Mouse (Mus musculus) colon, adult 2 months (tissue): ENCODE results near the gene Flot1. TPM values are rescaled to one million over a fixed set of nuclear protein-coding genes. Genes with fewer than 3 reads are reported as not detected.

ENCODE experiments used
- polyA plus RNA-seq: library from polyadenylated mRNA; depleted of rRNA; stranded (reverse); fragments of >200 nt; gene quantifications from 2 replicates; pipeline ENCODE4 v1.2.3, GENCODE M21; 2012; rRNA removed

Gene Flot1
- 62.1 and 68.9 TPM in 2 replicates for polyA plus RNA-seq

DNA sequence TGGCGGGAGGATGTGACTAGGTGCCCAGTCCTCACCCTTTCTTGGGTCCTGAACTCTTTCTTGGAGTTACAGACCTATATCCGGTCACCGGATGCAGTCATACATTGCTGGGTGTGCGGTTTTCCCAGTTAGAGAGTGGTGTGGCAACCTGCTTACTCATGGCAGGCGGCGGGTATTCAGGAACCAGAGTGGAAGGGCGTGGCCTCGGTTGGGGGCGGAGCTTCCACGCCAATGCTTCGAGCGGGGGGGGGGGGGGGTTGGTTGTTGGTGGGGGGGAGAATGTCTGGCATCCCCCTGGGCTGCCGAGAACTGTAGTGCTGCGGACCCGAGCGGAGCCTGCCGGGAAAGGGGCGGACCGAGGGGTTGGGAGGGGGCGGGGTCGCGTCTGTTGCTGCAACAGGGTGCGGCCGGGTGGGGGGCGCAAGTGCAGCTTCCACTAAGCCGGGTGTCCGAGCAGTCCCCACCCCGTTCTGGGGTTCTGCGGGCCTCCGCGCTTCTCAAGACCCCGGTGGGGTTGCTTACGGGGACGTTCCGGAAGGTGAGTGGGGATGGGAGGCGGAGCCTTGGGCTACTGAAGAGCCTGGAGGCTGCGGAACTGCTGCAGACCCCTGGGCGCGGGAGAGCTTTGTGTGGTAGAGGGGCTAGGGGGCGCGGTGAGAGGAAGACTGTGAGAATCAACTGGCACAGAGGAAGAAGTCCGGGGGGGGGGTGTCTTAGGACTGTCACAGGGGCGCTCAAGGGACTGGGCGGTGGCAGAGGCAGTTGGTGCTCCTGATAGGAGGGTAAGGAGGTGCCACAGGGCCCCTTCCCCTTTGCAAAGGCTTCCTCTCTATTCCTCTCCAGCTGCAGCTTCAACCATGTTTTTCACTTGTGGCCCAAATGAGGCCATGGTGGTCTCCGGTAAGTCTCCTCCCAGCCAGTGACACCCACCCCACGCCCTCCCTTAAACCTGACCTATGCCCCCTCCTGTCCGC is at the start of gene Flot1:
Flot1 (plus strand) TSS at position 267 of the 974 bp plus-strand sequence.

DNA sequence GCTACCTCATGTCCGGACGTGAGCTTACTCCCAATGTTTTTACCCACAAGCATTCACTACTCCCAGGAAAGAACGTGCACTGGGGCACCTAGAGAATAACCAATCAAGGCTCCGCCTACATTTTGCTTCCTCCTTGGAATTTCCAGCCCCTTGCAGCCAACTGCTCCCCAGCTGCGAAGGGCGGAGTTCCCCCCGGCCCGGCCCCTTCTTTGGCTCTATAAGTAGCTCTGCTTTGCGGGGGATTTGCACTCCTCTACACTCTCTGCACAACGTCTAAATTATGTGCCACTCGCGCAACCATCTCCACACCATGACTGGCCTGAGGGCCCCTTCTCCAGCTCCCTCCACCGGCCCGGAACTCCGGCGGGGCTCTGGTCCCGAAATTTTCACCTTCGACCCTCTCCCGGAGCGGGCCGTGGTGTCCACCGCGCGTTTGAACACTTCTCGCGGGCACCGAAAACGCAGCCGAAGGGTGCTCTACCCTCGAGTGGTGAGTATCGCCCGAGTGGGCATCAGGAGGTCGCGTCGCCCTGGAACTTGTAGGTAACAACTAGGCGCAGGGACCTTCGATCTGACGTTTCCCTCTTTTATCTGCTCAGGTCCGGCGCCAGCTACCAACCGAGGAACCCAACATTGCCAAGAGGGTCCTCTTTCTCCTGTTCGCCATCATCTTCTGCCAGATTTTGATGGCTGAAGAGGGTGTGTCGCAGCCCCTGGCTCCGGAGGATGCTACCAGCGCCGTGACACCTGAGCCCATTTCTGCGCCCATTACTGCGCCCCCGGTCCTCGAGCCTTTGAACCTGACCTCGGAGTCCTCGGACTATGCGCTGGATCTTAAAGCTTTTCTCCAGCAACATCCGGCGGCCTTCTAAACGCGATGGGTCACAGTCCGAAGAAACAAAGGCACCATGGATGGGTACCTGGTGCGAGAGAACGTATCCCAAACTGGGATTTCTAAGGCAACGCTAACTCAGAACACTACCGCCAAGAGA is 1.3 kb upstream of the Flot1 start, which contains the start of gene Ier3:
Ier3 (plus strand) TSS at position 246 of the 992 bp plus-strand sequence.

DNA sequence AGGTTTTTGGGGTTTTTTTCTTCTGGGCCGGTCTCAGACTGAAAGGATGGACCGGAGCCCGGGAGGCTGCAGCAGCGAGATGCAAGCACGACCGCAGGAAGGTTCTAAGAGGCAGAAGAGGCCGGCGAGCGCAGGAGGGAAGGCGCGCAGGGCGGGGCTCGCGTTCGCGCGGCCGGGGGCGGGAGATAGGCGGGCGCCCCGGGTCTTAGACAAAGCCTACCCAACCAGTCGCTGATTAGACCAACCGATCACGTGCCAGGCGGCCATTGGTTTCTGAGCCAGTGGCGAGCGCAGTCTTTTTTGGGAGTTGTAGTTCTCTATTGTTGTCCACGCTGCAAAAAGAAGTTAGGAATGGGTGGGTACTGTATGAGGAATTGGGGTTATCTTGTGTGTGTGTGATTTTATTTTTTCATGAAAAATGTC is 15.1 kb downstream of the Flot1 start, which contains the start of gene Tubb5:
Tubb5 (minus strand) TSS at position 185 of the 423 bp plus-strand sequence.

DNA sequence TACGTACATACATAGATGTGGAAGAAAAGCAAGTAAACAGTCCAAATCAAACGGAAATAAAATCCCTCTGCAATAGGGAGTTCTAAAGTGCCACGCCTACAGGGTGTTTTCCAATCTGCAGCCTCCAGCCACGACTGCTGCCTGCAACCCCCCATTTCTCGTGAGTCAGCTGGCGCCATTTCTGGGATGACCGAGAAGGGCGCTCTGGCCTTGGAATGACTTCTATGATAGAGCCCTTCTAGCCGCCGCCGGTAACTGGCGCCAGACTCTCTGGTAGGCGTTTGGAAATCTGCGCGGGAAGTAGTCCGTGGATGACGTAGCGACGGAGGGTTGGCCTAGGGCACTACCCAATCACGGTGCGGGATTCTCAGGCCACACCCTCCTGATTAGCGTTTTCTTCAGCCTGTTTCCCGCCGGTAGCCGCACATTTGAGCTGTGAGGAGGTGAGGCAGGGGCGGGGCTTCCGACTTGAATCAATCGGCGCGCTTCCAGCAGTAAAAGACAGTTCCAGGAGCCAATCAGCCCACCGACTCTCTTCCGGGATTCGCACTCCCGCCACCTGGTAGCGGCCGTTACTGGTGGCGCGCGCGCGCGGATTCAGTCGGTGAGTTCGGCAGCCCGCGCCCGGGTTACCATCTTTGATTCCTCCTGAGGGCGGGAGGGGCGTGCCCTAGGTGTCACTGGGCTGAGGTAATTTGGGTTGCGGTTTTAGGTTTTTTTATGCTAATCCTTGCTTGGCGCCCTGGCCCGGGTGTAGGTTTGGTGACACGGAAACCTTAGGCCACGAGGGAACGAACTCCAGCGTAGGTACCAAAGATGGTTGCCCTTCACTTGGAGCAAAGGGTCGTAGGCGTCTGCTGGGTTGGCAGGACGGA is 18.3 kb downstream of the Flot1 start, which contains the start of gene Mdc1:
Mdc1 (plus strand) TSS at position 440 of the 875 bp plus-strand sequence.

DNA sequence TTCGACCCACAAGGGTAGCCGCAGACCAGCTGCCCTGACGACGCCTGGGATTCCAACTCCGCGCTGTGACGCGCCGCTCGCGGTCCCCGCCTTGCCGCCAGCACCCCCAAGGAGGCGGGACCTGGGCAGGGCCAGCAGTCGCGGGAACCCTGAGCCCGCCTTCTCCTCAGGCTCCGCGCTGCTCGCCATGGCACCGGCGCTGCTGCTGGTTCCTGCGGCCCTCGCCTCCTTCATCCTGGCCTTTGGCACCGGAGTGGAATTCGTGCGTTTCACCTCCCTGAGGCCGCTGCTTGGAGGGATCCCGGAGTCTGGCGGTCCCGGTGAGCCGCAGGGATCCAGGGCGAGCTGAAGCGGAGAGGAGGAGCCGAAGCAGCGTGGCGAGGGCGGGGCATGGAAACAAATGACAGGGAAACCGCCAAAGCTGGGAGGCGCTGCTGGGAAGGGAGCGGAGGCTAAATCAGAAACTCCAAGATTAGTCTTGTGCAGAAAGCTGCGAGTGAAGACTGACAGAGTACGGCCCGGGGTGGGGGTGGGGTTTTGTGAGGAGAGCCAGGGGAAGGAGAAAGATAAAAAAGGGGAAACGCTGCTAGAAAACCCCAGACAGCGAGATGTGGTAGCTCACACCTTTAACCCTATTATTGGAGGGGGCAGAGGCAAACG is 38.3 kb downstream of the Flot1 start, which contains the start of gene Nrm:
Nrm (plus strand) TSS at position 121 of the 660 bp plus-strand sequence.

DNA sequence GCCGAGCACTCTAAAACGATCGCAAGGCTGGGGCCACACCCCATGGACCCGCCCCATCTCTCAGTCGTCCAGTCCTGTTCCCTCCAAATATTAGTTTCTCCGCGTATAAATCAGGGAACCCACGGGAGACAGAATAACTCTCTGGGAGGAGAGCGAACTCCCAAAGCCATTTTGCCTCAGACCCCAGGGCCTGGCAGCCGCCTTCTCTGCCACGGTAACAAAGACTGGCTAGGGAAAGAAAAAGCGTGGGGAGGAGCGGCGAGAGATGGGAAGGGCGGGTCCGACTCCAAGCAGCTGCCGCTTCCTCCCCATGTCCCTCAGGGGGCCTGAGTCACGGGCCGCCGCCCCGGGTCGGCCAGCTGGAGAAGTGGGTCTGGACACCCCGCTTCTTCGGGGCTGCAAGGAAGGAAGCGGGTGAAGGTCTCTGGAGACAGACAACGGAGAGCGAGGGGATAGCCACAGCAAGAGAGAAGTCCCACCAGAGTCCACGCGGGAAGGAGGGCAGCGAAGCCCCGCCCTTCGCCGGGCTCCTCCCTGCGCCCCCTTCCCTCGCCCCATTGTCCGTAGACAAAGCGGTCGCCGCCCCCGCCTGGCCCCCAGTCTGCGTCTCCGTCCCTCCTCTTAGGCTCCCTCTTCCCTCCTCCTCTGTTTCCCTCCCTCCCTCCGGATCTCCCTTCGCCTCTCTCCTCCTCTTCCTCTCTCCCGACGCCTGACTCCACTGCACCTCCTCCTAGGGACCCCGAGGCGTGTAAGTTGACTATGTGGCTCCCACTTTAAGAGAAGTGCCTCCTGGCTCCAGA is 42.7 kb downstream of the Flot1 start, which contains the start of gene Ppp1r18:
Ppp1r18 (plus strand) TSS at position 113 of the 800 bp plus-strand sequence.

DNA sequence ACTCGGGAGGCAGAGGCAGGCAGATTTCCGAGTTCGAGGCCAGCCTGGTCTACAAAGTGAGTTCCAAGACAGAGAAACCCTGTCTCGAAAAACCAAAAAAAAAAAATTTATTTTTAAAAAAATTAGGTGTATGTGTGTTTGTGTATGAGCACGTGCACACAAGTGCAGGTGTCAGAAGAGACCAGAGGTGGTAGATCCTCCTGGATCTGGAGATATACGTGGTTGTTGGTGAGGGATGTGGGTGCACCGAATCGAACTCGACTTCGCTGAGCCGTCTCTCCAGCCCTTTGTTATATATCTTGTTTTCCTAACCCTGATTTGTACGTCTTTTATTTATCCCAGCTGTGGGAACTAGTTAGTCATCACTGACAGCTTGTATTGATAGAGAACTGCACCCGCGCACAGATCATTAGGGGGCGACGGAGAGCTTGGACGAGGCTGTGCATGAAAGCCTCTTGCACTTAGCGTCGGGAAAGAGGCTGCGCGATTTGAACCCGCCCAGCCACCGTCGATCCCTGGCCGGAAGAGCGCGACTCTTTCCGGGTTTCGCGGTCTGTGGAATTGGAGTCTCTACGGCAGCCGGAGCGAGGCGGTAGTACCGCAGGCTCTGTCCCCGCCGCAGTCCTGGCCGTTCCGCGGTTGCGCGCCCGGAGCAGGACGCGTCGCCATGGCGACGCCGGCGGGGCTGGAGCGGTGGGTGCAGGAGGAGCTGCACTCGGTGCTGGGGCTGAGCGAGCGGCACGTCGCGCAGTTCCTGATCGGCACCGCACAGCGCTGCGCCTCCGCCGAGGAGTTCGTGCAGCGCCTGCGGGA is 56.4 kb downstream of the Flot1 start, which contains the start of gene Dhx16:
Dhx16 (plus strand) TSS at position 575 of the 813 bp plus-strand sequence.

Other genes starting within 250 kb of the Flot1 start
- not detected in 2 replicates for gene Sfta2, start 221.7 kb upstream of the Flot1 start, polyA plus RNA-seq
- not detected in 2 replicates for gene Gm9573, start 196.6 kb upstream of the Flot1 start, polyA plus RNA-seq
- not detected in 2 replicates for gene Mucl3, start 179.5 kb upstream of the Flot1 start, polyA plus RNA-seq
- gene Vars2, start 155.6 kb upstream of the Flot1 start, polyA plus RNA-seq, result 43.1 and 46.7 TPM in 2 replicates
- 25.7 and 30.4 TPM in 2 replicates for gene Gtf2h4, start 149.5 kb upstream of the Flot1 start, polyA plus RNA-seq
- gene Ddr1, start 118.6 kb upstream of the Flot1 start, polyA plus RNA-seq, result 106 and 136 TPM in 2 replicates
- 16.2 and 17.0 TPM in 2 replicates for gene Ier3, start 1.5 kb upstream of the Flot1 start, polyA plus RNA-seq
- gene Tubb5, start 15.1 kb downstream of the Flot1 start, polyA plus RNA-seq, result 211 and 247 TPM in 2 replicates
- gene Mdc1, start 18.3 kb downstream of the Flot1 start, polyA plus RNA-seq, result 4.2 and 5.1 TPM in 2 replicates
- 25.2 and 32.0 TPM in 2 replicates for gene Nrm, start 38.1 kb downstream of the Flot1 start, polyA plus RNA-seq
- 24.0 and 26.8 TPM in 2 replicates for gene Ppp1r18, start 42.4 kb downstream of the Flot1 start, polyA plus RNA-seq
- 52.0 and 61.3 TPM in 2 replicates for gene Dhx16, start 56.6 kb downstream of the Flot1 start, polyA plus RNA-seq
- gene 2310061I04Rik, start 74.2 kb downstream of the Flot1 start, polyA plus RNA-seq, result 90.4 and 106 TPM in 2 replicates
- gene Atat1, start 86.8 kb downstream of the Flot1 start, polyA plus RNA-seq, result 43.4 and 55.2 TPM in 2 replicates
- 60.4 and 63.6 TPM in 2 replicates for gene Mrps18b, start 93.2 kb downstream of the Flot1 start, polyA plus RNA-seq
- gene Ppp1r10, start 93.2 kb downstream of the Flot1 start, polyA plus RNA-seq, result 37.3 and 41.4 TPM in 2 replicates
- 77.5 and 78.6 TPM in 2 replicates for gene Abcf1, start 146.5 kb downstream of the Flot1 start, polyA plus RNA-seq
- 25.3 and 28.3 TPM in 2 replicates for gene Gnl1, start 156.6 kb downstream of the Flot1 start, polyA plus RNA-seq
- gene Prr3, start 157.0 kb downstream of the Flot1 start, polyA plus RNA-seq, result 7.6 and 8.0 TPM in 2 replicates
- 0.68 and 0.84 TPM in 2 replicates for gene H2-T24, start 197.3 kb downstream of the Flot1 start, polyA plus RNA-seq
- 331 and 384 TPM in 2 replicates for gene H2-T23, start 209.6 kb downstream of the Flot1 start, polyA plus RNA-seq
- 43.7 and 46.6 TPM in 2 replicates for gene H2-T22, start 219.5 kb downstream of the Flot1 start, polyA plus RNA-seq
- 0.10 TPM in 1 of 2 replicates, not detected in the other for gene Gm6034, start 219.7 kb downstream of the Flot1 start, polyA plus RNA-seq
- 0.09 and 0.37 TPM in 2 replicates for gene Gm11127, start 235.1 kb downstream of the Flot1 start, polyA plus RNA-seq